In genomic region chr14:78535366-78535765, GRCm38 (mm10) we compare ENCODE assay signal across 8 mouse cellular contexts. TPM values are rescaled to one million over a fixed set of nuclear protein-coding genes. Genes with fewer than 3 reads are reported as not detected.
DNase-seq lines count a peak whose midpoint lies in the region; ATAC-seq and TF ChIP-seq lines count a peak whose summit lies in the region.

No protein-coding gene starts in this region.

- WGBS in kidney, postnatal 0 days, result 35% methylated on average over 2 of the region's 2 CpGs
- WGBS in embryonic facial prominence, embryonic 10.5 days, result 55% methylated on average over 2 of the region's 2 CpGs

- no peak for TF ChIP-seq POLR2A in myocyte (IDR thresholded peaks at IDR 0.05; ENCODE audit: insufficient read length, low read depth)

- no peak overlapping the region for H3ac ChIP-seq in myocyte (ENCODE audit: control insufficient read depth, insufficient read length)

- H3K36me3 ChIP-seq in kidney, postnatal 0 days (ENCODE audit: insufficient read depth, low read length), result no peaks in the 10 kb centered on the region
- no peaks in the 10 kb centered on the region for H3K36me3 ChIP-seq in embryonic facial prominence, embryonic 10.5 days (replicated peaks)
- H3K36me3 ChIP-seq in myocyte (ENCODE audit: control insufficient read depth, insufficient read depth), result no peaks in the 10 kb centered on the region

- H3K79me2 ChIP-seq in myocyte (ENCODE audit: control insufficient read depth, insufficient read depth), result peaks cover 60% of the 10 kb centered on the region

- H3K4me1 ChIP-seq in kidney, postnatal 0 days (replicated peaks; ENCODE audit: insufficient read depth, low read length), result peaks cover 27% of the 10 kb centered on the region; the same call in 1 of the 2 replicates
- peaks cover 26% of the 10 kb centered on the region for H3K4me1 ChIP-seq in embryonic facial prominence, embryonic 10.5 days

- no peaks in the 10 kb centered on the region for H3K9me3 ChIP-seq in kidney, postnatal 0 days (replicated peaks; ENCODE audit: low read length)
- H3K9me3 ChIP-seq in embryonic facial prominence, embryonic 10.5 days, result no peaks in the 10 kb centered on the region

- H3K4me2 ChIP-seq in kidney, postnatal 0 days (ENCODE audit: low read length), result peak overlapping the region; percentile 54
- H3K4me2 ChIP-seq in myocyte (ENCODE audit: low read depth), result peak overlapping the region; percentile 93

- ATAC-seq in kidney, postnatal 0 days (replicated peaks; ENCODE audit: low FRiP score, low read depth), result no peak

- intact Hi-C loops in gastrocnemius, postnatal 36 days (cut with DNase I), result no loop called here

- no peak for TF ChIP-seq CTCF in kidney, postnatal 0 days (IDR thresholded peaks at IDR 0.05; ENCODE audit: low read depth)

- peak overlapping the region; percentile 75 for H3K4me3 ChIP-seq in kidney, postnatal 0 days (replicated peaks; ENCODE audit: low read depth, low read length)
- H3K4me3 ChIP-seq in embryonic facial prominence, embryonic 10.5 days, result peak overlapping the region; percentile 92
- H3K4me3 ChIP-seq in myocyte, result peak overlapping the region; percentile 58

- DNase-seq in kidney, postnatal 0 days (ENCODE audit: low spot score), result no peak
- DNase-seq in kidney, postnatal 4 days, result no peak
- no peak for DNase-seq in embryonic facial prominence, embryonic 10.5 days (ENCODE audit: low spot score)
- DNase-seq in induced T-regulatory cell, adult 2 months (ENCODE audit: low read depth), result peak; percentile 23
- DNase-seq in gastrocnemius, postnatal 36 days, result no peak
- no peak for DNase-seq in gastrocnemius, adult 18-20 months (ENCODE audit: low spot score)
- DNase-seq in lung, adult 18-20 months, result no peak

- 0 out of 2 replicates have a peak overlapping the region, but pooled peaks have one; percentile 25 for H3K27ac ChIP-seq in kidney, postnatal 0 days
- no peak overlapping the region; the same call in 1 of the 2 replicates for H3K27ac ChIP-seq in embryonic facial prominence, embryonic 10.5 days (replicated peaks)

- 0 out of 2 replicates have a peak overlapping the region, but pooled peaks have one; percentile 14 for H3K9ac ChIP-seq in kidney, postnatal 0 days (ENCODE audit: low read depth, low read length)

- H3K27me3 ChIP-seq in kidney, postnatal 0 days (ENCODE audit: insufficient read depth, low read length), result no peaks in the 10 kb centered on the region
- H3K27me3 ChIP-seq in embryonic facial prominence, embryonic 10.5 days (replicated peaks; ENCODE audit: low read depth, poor library complexity, severe bottlenecking), result no peaks in the 10 kb centered on the region
- H3K27me3 ChIP-seq in myocyte (ENCODE audit: control insufficient read depth, insufficient read depth, insufficient read length), result no peaks in the 10 kb centered on the region

TF ChIP-seq in myocyte, 11 proteins besides CTCF, POLR2A, EP300 and RAD21:
- TF ChIP-seq TCF12 (IDR thresholded peaks at IDR 0.05; ENCODE audit: insufficient read depth, poor library complexity, severe bottlenecking) (no peak), POLR2AphosphoS2 (IDR thresholded peaks at IDR 0.05; ENCODE audit: insufficient read length, low read depth) (no peak), E2F4 (IDR thresholded peaks at IDR 0.05; ENCODE audit: insufficient read depth) (no peak), TCF3 (IDR thresholded peaks at IDR 0.05; ENCODE audit: insufficient read length, low read depth) (no peak), REST (IDR thresholded peaks at IDR 0.05; ENCODE audit: insufficient read depth, insufficient read length) (no peak), MAX (IDR thresholded peaks at IDR 0.05; ENCODE audit: low read depth) (no peak), USF1 (IDR thresholded peaks at IDR 0.05; ENCODE audit: low read depth) (no peak), SRF (IDR thresholded peaks at IDR 0.05; ENCODE audit: control insufficient read depth, insufficient read length, low read depth) (no peak), CEBPB (IDR thresholded peaks at IDR 0.05; ENCODE audit: insufficient read depth, poor library complexity, severe bottlenecking) (no peak), MYOD1 (IDR thresholded peaks at IDR 0.05; ENCODE audit: control insufficient read depth in 1 of 3, insufficient read length in 2 of 3, low read depth in 2 of 3) (no peak), MYOG (IDR thresholded peaks at IDR 0.05; ENCODE audit: control insufficient read depth in 1 of 3, insufficient read depth in 1 of 3, insufficient read length in 2 of 3, low read depth in 2 of 3) (no peak)

RNA-seq across cellular contexts. Expression of gene Akap11, which starts 1.2 kb away (rescaled TPM):
- polyA plus RNA-seq in kidney, postnatal 0 days (2015; fragmentation: Nextera tagmentation; extraction: Ambion mirVana), result 12.2 and 13.0 TPM in 2 replicates
- 16.1 and 17.4 TPM in 2 replicates for polyA plus RNA-seq in embryonic facial prominence, embryonic 10.5 days (2016; fragmentation: Nextera tagmentation; extraction: Ambion mirVana)
- polyA plus RNA-seq in myocyte (2012; fragmentation: generic; extraction: Trizol), result 11.4 TPM
- 10 to 100 TPM; 11.5 to 15.5 TPM for total RNA-seq in gastrocnemius, postnatal 36 days (2021)
- 10 to 100 TPM; 19.7 to 25.3 TPM for total RNA-seq in gastrocnemius, adult 18-20 months (2021)
